Mouse (Mus musculus): ENCODE data around the gene Ift140.

DNA sequence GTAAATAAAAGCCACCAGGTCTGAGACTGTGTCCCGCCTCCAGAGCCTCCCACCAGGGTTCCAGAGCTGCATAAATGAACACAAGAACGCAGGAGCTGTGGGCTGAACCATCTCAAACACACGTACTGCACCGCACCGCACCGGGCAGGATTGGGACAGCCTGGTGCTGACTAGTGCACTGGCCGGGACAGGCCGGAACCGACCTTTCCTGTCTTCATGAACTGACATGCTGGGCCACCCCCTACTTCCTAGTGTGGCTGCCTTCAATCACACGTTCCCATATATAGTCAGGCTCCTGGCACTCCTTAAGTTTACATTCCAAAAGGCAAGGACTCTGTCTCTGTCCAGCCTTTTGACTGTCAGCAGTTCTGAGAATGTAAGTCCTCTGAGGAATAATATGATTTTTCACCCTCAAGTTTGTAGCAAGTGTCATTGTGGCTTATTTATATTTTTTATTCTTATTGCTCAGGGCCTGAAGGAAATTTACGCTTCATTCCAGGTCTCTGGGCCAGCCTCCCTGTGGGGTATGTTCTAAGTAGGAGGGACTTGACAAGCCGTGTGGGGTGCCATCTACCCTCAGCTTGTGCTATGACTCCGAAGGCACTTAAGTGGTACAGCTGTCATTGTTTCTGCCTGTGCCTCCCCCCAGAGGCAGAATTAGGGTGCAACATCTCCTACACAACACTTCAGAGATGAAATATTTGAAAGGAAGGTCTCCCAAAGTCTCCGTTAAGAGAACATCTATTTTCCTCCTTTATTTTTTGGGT, 66.4 kb downstream of the Ift140 start:
- TF ChIP-seq CTCF (IDR thresholded peaks at IDR 0.05; ENCODE audit: borderline replicate concordance, extremely low read depth, insufficient read depth, insufficient read length) = no peak
- TF ChIP-seq POLR2A (IDR thresholded peaks at IDR 0.05; ENCODE audit: borderline replicate concordance, extremely low read depth, insufficient read depth, insufficient read length, poor library complexity, severe bottlenecking) = no peak
